Mouse (Mus musculus) limb, embryonic 14.5 days (tissue): ENCODE measurements around the gene Grm2. TPM values are rescaled to one million over a fixed set of nuclear protein-coding genes. Genes with fewer than 3 reads are reported as not detected.

Experiments used
- ATAC-seq: fragments of 200-750 bp; cut with Nextera tagmentation; 2 replicates; pipeline ENCODE4 v1.8.0; 2017; ENCODE audit warnings: low read depth, moderate number of reproducible peaks, moderate TSS enrichment; ENCODE audit not compliant: low FRiP score
- DNase-seq: peaks from one replicate; pipeline ENCODE4 v3.0.0-alpha.2; 2015; ENCODE audit warnings: low spot score
- H3K27ac ChIP-seq: fragments of 300-500 bp; sonication (generic); replicated peaks from 2 replicates; pipeline ENCODE4 v1.5.1; 2014; ENCODE audit warnings: low read depth, mild to moderate bottlenecking, low read length, moderate library complexity, mixed read lengths
- H3K27me3 ChIP-seq: fragments of 300-500 bp; sonication (generic); 2 replicates; pipeline ENCODE4 v1.6.1; 2014; ENCODE audit warnings: low read length, mixed read lengths; ENCODE audit not compliant: control insufficient read depth, insufficient read depth
- H3K36me3 ChIP-seq: fragments of 300-500 bp; sonication (generic); 2 replicates; pipeline ENCODE4 v1.6.1; 2014; ENCODE audit warnings: mild to moderate bottlenecking, low read length, moderate library complexity, mixed read lengths; ENCODE audit not compliant: control insufficient read depth, insufficient read depth
- H3K4me1 ChIP-seq: fragments of 300-500 bp; sonication (generic); 2 replicates; pipeline ENCODE4 v1.6.1; 2014; ENCODE audit warnings: antibody characterized with exemption, low read length, mixed read lengths; ENCODE audit not compliant: control insufficient read depth, insufficient read depth
- H3K4me2 ChIP-seq: fragments of 300-500 bp; sonication (generic); replicated peaks from 2 replicates; pipeline ENCODE4 v1.6.1; 2014; ENCODE audit warnings: low read depth, mild to moderate bottlenecking, low read length, moderate library complexity; ENCODE audit not compliant: severe bottlenecking
- H3K4me3 ChIP-seq: fragments of 300-500 bp; sonication (generic); replicated peaks from 2 replicates; pipeline ENCODE4 v1.5.1; 2014; ENCODE audit warnings: low read length
- H3K9ac ChIP-seq: fragments of 300-500 bp; sonication (generic); 2 replicates; pipeline ENCODE4 v1.6.1; 2014; ENCODE audit warnings: mild to moderate bottlenecking, low read depth, low read length, moderate library complexity; ENCODE audit not compliant: severe bottlenecking
- H3K9me3 ChIP-seq: fragments of 300-500 bp; sonication (generic); 2 replicates; pipeline ENCODE4 v1.6.1; 2016; ENCODE audit warnings: low read length; ENCODE audit not compliant: control insufficient read depth
- POLR2A ChIP-seq: fragments of 200-500 bp; IDR thresholded peaks from 2 replicates; pipeline ENCODE4 v1.8.0; 2012; ENCODE audit warnings: inconsistent platforms, mild to moderate bottlenecking, moderate library complexity, borderline replicate concordance; ENCODE audit not compliant: insufficient read depth, insufficient read length; ENCODE audit errors: extremely low read depth
- WGBS: fragments of 180-500 bp; shearing (Covaris S2); extraction: QIAGEN DNeasy Blood & Tissue Kit; methylation state at CpG from one replicate; pipeline ENCODE4 v1.1.7; 2014; 5-methylcytosine and 5-hydroxymethylcytosine counted together
- polyA plus RNA-seq, 2 experiments: library from polyadenylated mRNA; depleted of rRNA in 1 of 2; stranded (reverse) in 1 of 2; unstranded in 1 of 2; fragments of >200 nt; fragmentation: Nextera tagmentation in 1 of 2; extraction: Ambion mirVana in 1 of 2; gene quantifications; 2 replicates each; pipeline versions ENCODE4 v1.2.1 to v1.2.3; 2012 to 2014

Grm2 gene
- polyA plus RNA-seq, 2 experiments, result 0.06 TPM; not detected in 1

DNA sequence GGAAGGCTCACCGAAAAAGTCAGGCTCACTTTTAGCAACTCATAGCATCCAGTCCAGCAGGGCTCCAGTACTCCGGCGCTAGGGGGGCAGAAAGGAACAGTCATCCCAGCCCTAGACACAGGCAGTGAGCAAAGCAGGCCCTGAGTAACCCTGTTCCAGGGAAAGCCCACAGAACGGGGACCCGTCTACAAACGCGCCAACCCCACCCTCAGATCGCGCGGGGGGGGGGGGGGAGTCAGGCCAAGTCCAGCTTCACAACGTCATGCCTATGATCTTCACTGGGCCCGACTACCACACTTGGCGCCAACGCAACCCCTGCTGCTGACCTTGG is 29.0 kb upstream of the Grm2 start:
- ATAC-seq, result no peak
- Histone ChIP-seq H3K9ac (peak overlapping the region; percentile 77), H3K27ac (peak overlapping the region; percentile 85), H3K4me1 (peaks cover 13% of the 10 kb centered on the region), H3K36me3 (peaks cover 30% of the 10 kb centered on the region), H3K9me3 (no peaks in the 10 kb centered on the region), H3K27me3 (no peaks in the 10 kb centered on the region), H3K4me3 (peak overlapping the region; percentile 80), H3K4me2 (peak overlapping the region; percentile 87)
- TF ChIP-seq POLR2A, result no peak
- 3% methylated on average over 13 of the region's 14 CpGs for WGBS
- DNase-seq, result no peak

DNA sequence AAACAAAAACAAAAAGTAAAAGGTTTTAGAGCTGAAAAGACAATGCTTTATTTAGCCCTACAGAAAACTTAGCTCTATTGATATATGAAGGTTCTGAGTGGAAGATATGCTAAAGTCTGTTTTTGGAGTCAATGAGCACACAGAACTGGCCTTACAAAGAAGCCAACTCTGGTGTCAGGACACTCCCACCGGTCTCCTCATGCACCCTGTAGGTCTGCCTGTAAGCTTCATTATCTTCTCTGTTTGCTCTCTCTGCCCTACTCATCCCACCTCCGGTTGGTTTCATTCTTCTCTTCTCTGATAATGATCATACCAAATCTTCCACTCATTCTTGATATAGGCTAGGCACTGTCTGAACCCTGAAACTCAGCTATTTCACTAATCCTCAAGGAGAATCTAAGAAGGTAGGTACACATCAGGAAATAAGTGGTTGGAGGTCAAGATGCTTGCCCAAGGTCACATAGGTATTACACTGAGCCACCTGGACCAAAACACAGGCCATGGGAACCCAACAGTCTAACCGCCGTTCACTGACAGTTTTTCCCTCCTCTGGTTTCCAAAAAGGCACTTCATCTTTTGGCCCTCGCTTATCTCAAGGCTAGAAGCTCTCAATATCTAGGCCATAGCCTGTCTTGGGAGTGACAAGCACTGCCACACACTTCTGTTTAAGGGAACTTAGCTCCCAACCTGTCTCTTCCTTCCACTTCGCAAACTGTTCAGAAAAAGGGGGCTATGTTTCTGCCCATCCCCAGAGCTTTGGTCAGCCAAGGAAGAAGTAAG is 28.4 kb upstream of the Grm2 start:
- peak overlapping the region; percentile 87 for H3K4me2 ChIP-seq
- DNase-seq (no peak), ATAC-seq (no peak)
- 87% methylated on average over 6 of the region's 6 CpGs for WGBS
- peaks cover 36% of the 10 kb centered on the region for H3K36me3 ChIP-seq
- no peaks in the 10 kb centered on the region for H3K9me3 ChIP-seq
- peak overlapping the region; percentile 77 for H3K9ac ChIP-seq
- H3K4me3 ChIP-seq, result peak overlapping the region; percentile 80
- no peaks in the 10 kb centered on the region for H3K27me3 ChIP-seq
- H3K4me1 ChIP-seq, result peaks cover 13% of the 10 kb centered on the region
- H3K27ac ChIP-seq, result no peak overlapping the region
- no peak for TF ChIP-seq POLR2A

DNA sequence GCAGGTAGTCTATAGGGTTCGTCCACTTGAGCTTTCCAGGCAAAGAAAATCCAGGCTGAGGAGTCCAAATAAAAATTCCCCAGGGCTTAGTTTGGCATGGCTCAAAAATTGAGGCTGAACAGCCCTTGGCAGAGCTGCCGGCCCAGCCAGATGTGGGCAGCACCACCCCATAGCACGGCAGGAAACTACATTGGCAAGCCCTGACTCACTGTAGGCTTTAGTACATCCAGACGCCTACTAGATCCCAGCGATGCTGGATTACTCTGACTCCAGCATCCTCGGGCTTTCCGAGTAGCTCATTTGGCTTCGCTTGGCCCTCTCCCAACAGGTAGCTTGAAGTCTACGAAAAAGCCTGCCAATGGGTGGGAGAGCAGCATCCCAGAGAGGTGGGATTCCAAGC is 25.1 kb upstream of the Grm2 start:
- H3K9ac ChIP-seq, result no peak overlapping the region
- H3K4me1 ChIP-seq, result peaks cover 8% of the 10 kb centered on the region
- DNase-seq, result no peak
- no peak overlapping the region for H3K4me2 ChIP-seq
- WGBS, result 89% methylated on average over 9 of the region's 9 CpGs
- TF ChIP-seq POLR2A, result no peak
- no peak for ATAC-seq
- no peak overlapping the region for H3K4me3 ChIP-seq
- H3K9me3 ChIP-seq, result no peaks in the 10 kb centered on the region
- H3K27me3 ChIP-seq, result no peaks in the 10 kb centered on the region
- peaks cover 57% of the 10 kb centered on the region for H3K36me3 ChIP-seq
- no peak overlapping the region for H3K27ac ChIP-seq

DNA sequence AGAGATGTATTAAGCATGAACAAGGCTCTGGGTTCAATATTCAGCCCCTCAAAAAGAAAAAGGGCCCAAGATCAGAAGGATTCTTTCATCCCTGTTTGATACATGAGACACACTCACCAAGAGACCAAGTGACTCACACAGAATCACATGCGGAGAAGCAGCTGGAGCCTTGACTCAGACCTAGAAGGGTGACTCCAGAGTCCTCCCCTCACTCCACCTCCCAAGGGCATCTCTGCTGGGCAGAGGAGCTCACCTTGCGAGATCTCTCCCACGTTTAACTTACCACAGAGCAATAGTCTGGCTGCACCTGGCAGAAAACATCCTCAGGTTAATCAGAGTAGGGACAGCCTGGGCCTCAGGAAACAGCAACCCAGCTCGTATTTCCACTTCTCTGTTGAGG is 22.4 kb upstream of the Grm2 start:
- no peaks in the 10 kb centered on the region for H3K27me3 ChIP-seq
- H3K4me1 ChIP-seq, result no peaks in the 10 kb centered on the region
- no peak for DNase-seq
- no peak for ATAC-seq
- H3K4me3 ChIP-seq, result no peak overlapping the region
- H3K9me3 ChIP-seq, result no peaks in the 10 kb centered on the region
- H3K4me2 ChIP-seq, result no peak overlapping the region
- H3K27ac ChIP-seq, result no peak overlapping the region
- peaks cover 67% of the 10 kb centered on the region for H3K36me3 ChIP-seq
- TF ChIP-seq POLR2A, result no peak
- H3K9ac ChIP-seq, result no peak overlapping the region
- WGBS, result 73% methylated on average over 4 of the region's 4 CpGs

DNA sequence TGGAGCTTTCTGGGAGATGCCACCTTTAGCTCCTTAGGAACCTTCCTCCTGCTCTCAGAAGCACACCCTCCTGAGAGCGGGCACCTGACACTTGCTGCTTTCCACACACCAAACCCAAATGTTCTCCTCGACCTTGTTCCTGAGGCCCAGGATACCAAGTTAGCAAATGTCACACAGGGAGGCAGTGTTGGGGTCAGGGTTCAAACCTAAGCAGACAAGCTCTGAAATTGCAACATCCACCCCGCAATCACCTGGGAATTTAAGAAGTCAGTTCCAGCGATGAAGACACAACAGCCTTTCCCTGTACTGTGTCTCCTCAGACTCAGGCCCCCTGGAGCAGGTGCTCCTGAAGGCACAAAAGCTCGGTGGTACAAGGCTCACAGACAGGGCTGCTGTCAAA is 21.8 kb upstream of the Grm2 start:
- H3K9ac ChIP-seq, result no peak overlapping the region
- H3K4me2 ChIP-seq, result no peak overlapping the region
- ATAC-seq, result no peak
- no peaks in the 10 kb centered on the region for H3K9me3 ChIP-seq
- no peak for DNase-seq
- H3K27me3 ChIP-seq, result no peaks in the 10 kb centered on the region
- no peaks in the 10 kb centered on the region for H3K4me1 ChIP-seq
- H3K4me3 ChIP-seq, result no peak overlapping the region
- H3K27ac ChIP-seq, result no peak overlapping the region
- 77% methylated on average over 5 of the region's 5 CpGs for WGBS
- H3K36me3 ChIP-seq, result peaks cover 67% of the 10 kb centered on the region
- no peak for TF ChIP-seq POLR2A
